Mouse (Mus musculus) heart, postnatal 14 days (tissue): ENCODE data around the gene Siah3. TPM values are rescaled to one million over a fixed set of nuclear protein-coding genes. Genes with fewer than 3 reads are reported as not detected.

ENCODE experiments used
- total RNA-seq, 2 experiments: library from RNA; stranded (reverse); gene quantifications; 2 replicates each; pipeline ENCODE4 v1.2.3; 2021

The Siah3 gene
- total RNA-seq, 2 experiments from 2014 or later: 0.05 TPM; not detected in 1

Other genes starting within 250 kb of the Siah3 start
- not detected for gene Cpb2, start 213.7 kb upstream of the Siah3 start, total RNA-seq
- 10 to 100 TPM; 25.2 to 29.2 TPM for gene Zc3h13, start 171.6 kb upstream of the Siah3 start, total RNA-seq
- gene Spert, start 137.1 kb downstream of the Siah3 start, total RNA-seq: not detected
- gene Erich6b, start 186.3 kb downstream of the Siah3 start, total RNA-seq: not detected